Mouse (Mus musculus) gastrocnemius, adult 8-10 months (tissue): Measurements from ENCODE around the gene Pde7b. TPM values are rescaled to one million over a fixed set of nuclear protein-coding genes. Genes with fewer than 3 reads are reported as not detected.

Experiments
- DNase-seq, 2 experiments: peaks; one replicate each; pipeline ENCODE4 v3.0.0; 2022; ENCODE audit warnings: low spot score in 2 of 2
- total RNA-seq, 4 experiments: library from RNA; stranded (reverse); gene quantifications; 2 replicates each; pipeline ENCODE4 v1.2.4; 2022

The Pde7b gene
- total RNA-seq, 4 experiments from 2014 or later, result 33.5 to 43.1 (median 41.2) TPM

GRCm38 (mm10) chr10:20654590-20654989 is 70.3 kb downstream of the Pde7b start:
- DNase-seq, result no peak

DNA sequence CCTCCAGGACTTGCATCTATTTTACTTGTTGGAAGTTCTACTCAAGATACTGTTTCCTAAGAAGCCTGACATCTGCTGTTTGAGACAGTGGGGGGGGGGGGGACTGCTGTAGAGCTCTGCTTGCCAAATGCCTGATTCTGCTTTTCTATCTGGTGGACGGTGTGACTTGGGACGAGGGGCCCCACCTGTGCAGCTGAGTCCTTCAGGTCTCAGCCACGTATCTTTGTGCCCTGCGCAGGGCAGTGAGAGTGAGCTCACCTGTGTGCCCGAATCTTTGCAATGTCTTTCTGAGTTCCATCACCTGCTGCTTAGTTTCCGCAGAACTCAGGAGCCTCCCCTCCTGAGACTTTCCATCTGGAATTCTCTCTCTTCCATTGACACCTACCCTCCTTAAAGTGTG is 70.7 kb downstream of the Pde7b start:
- no peak for DNase-seq

GRCm38 (mm10) chr10:20653299-20653698 is 71.6 kb downstream of the Pde7b start:
- no peak for DNase-seq

GRCm38 (mm10) chr10:20636381-20636780 is 88.5 kb downstream of the Pde7b start:
- DNase-seq, result no peak

GRCm38 (mm10) chr10:20633085-20633415 is 91.8 kb downstream of the Pde7b start:
- no peak for DNase-seq

DNA sequence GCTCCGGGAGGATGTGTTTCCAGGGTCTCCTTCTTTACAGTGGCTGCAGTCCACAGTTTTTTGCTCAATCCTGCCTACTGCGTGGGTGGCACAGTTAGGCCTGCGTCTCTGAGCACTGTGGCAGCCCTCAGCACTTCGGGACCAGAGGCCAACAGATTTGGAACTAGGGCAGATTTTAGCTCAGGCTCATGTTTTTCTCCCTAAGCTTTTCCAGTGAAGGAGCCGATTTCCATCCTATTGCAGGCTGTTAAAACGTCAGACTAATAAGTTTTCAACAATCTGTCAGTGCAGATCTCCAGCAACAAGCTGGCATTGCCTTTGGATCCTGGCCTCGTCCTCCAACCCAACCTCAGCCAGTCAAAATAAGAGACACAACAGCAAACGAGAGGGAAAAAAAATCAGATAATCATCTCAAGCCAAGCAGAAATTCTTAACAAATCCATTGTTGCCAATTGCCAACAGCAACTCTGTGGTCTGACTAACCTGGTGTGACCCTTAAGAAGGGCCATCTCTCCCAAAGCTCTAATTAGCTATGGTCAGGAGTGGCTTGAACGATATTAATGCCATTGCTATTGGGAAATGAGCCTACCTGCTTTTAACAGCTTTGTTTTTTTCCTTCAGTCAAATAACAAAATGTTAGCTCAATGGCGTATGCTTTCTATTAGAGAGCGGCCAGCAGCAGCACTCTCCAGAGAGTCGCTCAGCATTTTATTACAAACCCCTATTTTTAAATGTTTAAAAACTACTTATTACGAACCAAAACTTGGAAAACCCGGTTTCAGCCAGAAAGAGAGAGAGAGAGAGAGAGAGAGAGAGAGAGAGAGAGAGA is 92.4 kb downstream of the Pde7b start:
- DNase-seq, result no peak

DNA sequence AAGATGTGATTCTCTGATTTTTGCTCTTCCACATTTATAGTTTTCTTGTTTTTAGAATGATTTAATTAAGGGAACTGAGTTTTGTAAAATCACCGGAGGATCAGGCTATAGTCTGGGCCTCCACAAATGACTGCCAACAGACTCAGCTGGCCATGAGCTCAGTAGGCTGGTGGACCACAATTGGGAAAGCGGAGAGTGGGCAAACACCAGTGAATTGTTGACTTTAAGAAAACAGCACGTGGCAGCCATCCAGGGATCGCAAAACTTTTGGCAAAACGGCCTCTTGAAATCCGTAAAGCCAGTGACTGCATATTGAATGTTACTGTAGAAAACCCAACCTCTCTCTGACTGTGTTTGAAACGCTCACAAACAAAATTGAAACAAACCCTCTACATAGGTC is 94.8 kb downstream of the Pde7b start:
- DNase-seq, result no peak

- DNase-seq, result no peak
These were observed 99.0 kb downstream of the Pde7b start for GRCm38 (mm10) chr10:20625702-20626375.

- DNase-seq, result no peak
These were observed 103.0 kb downstream of the Pde7b start for GRCm38 (mm10) chr10:20621661-20622454.

DNA sequence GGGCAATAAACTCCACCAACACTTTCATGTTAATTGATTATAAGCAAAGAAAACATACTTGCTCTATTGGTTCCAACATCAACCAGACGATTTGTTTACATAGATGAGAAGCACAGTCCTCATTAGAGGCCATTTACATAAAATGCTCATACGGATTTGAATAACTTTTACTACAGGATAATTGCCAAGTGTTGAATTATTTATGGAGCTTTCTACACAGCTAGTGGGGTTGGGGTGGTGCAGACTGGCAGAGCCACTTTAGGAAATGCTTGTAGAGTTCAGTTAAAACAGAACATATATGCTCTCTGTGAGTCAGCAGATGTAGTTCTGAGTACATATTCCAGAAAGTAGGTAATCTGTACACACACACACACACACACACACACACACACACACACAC is 118.9 kb downstream of the Pde7b start:
- DNase-seq, result no peak

DNA sequence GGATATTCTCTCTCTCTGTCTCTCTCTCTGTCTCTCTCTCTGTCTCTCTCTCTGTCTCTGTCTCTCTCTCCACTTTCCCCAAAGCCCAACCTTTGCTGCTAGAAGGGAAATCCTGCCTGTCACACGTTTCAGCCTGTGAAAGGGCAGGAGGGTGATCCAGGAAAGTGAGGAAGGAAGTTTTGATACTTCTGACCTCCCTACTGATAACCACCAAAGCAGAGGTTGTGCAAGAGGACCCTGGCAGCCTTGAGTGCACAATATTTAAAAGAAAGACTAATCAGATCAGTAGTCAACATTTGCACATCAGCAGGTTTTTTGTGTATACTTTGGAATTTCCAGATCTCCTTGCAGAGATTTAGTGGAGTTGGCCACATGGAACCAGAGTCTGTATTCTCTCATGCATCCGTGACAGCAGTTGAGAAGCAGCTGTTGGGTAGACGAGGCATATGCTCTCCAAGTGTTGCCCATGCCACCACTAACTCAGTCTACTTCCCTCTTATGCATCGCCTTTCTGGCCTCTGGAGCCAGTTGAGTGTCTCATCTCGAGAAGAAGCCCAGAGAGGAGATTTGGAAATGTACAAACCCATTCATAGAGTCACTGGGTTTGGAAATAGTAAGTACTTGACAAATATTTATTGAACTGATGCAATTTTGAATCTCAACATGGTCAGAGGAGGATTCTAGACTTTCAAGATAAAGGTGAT is 129.6 kb downstream of the Pde7b start:
- DNase-seq, result no peak

GRCm38 (mm10) chr10:20594015-20594414 is 130.9 kb downstream of the Pde7b start:
- no peak for DNase-seq

- no peak for DNase-seq
These were observed 134.8 kb downstream of the Pde7b start for GRCm38 (mm10) chr10:20590100-20590499.

DNA sequence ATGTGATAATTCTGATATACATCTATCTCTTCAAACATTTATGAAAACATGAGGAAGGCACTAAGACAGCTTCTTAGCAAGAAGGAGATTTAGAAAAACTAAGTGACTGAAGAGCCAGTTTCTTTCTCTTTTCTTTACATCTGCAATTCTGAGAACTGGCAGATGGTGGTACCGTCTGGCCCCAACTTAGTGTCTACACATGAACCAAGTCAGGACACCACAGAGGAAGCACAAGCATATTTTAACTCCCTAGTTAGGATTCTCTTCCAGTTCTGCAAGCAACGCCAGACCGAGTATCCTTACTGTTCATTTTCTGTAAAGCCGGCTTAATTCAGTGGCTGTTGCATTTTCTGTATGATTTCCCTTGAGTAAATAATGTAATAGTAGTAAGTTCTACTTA is 138.9 kb downstream of the Pde7b start:
- no peak for DNase-seq

DNA sequence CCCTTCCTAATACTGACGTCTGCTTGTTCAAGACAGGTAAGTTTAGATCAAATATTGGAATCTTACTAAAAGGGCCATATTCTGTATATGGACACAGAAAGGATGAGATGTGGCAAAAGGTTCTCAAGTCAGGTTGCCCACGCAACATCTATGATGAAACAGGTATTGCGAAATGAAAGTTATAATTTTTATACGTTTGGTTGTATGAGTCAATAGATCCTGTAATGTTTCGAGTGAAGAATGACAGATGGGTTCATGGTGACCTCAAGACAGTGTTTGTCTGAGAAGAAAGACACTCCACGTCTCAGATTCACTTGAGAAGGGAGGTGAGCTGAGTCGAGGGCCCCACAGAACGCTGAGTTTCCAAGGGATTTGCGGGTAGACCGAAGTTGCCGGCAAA is 149.9 kb downstream of the Pde7b start:
- no peak for DNase-seq

- no peak for DNase-seq
These were observed 150.5 kb downstream of the Pde7b start for GRCm38 (mm10) chr10:20574414-20574813.

DNA sequence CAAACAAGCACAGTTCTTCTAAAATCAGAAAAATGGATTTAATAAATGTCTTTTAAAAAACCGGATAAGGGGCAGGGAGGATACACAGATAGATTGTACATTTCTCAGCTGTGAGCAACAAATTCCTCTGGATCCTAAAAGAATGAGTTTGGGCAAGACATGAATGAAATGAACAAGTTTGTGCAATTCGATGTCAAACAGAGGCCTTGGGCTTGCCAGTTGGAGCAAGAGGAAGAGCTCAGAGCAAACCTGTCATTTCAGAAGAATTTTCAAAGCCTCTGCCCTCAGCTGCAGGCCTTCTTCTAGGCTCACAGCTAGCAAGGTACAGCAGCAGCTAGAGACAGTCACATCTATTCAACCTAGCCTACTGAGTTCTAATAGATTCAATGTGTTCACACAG is 153.4 kb downstream of the Pde7b start:
- DNase-seq, result no peak

DNA sequence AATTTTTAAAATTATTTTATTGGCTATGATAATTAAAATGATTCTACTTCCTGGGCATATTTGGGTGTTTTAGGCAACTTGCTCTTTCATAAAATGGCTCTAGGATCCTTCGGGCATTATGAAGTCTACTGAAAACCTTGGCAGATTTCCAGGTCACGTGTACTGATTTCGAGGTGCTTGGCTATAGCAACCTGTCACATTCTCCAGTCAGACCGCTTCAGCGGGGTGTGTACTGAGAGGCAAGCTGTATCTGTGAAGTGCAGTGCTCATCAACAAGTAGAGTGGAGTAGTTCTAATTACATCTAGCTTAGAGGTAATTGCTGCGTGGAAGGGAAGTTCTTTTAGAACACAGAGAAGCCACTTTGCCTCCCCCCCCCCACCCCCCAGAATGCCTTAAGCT is 156.2 kb downstream of the Pde7b start:
- no peak for DNase-seq

- no peak for DNase-seq
These were observed 157.1 kb downstream of the Pde7b start for GRCm38 (mm10) chr10:20567684-20568236.

- DNase-seq, result no peak
These were observed 168.4 kb downstream of the Pde7b start for GRCm38 (mm10) chr10:20556477-20556876.

DNA sequence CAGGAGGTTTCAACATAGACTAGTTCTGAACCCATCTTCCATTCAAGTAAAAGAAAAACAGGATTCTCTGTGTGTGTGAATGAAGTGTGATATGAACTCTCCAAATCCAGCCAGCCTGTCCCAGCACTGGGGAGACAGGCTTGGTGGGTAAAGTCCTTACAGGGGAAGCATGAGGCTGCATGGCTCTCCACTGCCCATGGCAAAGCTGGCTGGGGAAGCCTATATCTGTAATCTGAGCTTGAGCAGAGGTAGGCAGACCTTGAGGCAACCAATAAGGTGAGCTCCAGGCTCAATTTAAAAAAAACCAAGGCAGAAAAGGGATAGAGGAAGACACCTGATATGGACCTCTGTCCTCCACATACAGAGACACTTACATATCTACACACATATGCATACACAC is 173.5 kb downstream of the Pde7b start:
- no peak for DNase-seq
